Mouse (Mus musculus) 3T3-L1 (cell line): ENCODE measurements around the gene Mgp.

ENCODE experiments used
- DNase-seq: peaks from one replicate; pipeline ENCODE4 v3.0.0-alpha.2; 2015; ENCODE audit warnings: low read depth, low spot score

The Mgp gene

DNA sequence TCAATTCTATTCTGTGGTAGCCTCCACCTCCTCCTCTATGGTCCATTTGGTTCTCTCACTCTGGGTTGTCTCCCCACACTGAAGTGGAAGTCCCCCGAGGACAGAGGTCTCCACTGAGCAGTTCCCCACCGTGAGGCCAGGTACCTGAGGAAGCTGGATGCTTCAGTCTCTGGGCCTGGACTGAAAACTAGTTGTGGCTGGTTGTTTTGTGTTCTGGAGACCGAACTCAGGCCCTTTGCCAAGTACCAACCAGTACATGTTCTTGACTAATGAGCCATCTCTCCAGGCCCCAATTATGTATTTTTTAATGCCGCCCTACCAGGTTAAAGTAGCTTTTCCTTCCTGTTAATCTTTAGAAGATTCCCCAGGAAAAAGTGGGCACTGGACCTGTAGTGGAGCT is 23.3 kb downstream of the Mgp start:
- no peak for DNase-seq

GRCm38 (mm10) chr6:136850267-136850666 is 25.4 kb downstream of the Mgp start:
- DNase-seq: no peak

- DNase-seq: no peak
These were observed 26.7 kb downstream of the Mgp start for GRCm38 (mm10) chr6:136848971-136849370.

GRCm38 (mm10) chr6:136848399-136848798 is 27.2 kb downstream of the Mgp start:
- no peak for DNase-seq

GRCm38 (mm10) chr6:136847790-136848189 is 27.8 kb downstream of the Mgp start:
- DNase-seq: peak; percentile 56

DNA sequence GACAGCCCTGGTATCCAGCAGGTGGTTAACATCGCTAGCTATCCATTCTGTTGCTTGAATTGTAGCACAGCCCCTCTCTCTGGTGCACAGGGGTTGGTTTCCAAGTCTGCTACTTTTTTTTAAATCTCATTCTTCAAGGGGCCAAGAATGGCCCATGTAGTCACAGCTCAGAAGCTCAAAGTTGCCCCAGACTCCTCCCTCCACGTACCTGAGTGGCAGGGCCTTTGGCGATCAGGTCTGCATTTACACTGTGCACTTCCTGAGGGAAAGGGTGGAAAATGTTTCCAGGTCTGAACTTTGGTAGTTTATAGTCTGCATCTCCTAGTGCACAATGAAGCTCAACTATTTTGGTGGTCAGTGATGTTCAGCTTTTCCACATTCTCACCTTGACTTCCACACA is 28.4 kb downstream of the Mgp start:
- DNase-seq: no peak

GRCm38 (mm10) chr6:136845706-136846480 is 29.7 kb downstream of the Mgp start:
- no peak for DNase-seq

- DNase-seq: no peak
These were observed 30.7 kb downstream of the Mgp start for GRCm38 (mm10) chr6:136844903-136845302.

GRCm38 (mm10) chr6:136837323-136837722 is 38.3 kb downstream of the Mgp start:
- DNase-seq: no peak

DNA sequence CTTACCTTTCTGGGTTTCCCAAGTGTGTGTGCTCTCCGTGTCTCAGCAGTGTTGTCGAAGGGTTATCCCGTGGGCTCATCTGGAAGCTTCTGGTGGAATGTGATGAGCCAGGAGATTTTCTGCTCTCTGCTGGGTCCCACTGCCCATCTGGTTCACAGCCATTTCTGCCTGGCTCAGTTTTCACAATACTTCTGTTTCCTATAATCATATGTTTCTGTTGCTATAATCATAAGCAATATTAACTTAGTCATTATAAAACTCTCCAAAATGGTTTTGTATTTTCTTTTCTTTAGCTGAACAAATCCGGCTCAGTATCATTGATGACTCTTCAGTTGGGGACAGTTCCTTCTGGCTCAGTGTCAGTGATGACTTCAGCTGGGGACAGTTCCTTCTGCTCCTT is 40.3 kb downstream of the Mgp start, which contains the start of gene Smco3:
TSS of gene Smco3 (minus strand) at position 101 of the 400 bp plus-strand sequence.
- no peak for DNase-seq

DNA sequence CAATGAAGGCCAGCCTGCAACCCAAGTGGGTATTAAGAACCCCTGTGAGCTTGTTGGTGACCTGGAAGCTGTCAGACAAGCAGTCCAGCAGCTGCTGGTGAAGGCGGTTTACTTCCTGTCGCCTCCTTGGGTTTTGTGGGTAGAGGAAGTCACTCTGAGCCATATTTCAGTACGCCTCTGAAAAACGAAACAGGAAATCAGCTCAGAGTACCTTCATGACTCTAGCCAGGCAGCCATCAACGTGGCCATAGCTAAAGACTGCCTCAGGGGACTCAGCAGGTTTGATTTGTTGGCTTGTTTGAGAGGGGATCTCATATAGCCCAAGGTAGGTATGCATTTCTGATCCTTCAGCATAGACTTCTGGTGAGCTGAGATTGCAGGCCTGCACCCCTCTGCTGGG is 43.9 kb downstream of the Mgp start:
- no peak for DNase-seq

DNA sequence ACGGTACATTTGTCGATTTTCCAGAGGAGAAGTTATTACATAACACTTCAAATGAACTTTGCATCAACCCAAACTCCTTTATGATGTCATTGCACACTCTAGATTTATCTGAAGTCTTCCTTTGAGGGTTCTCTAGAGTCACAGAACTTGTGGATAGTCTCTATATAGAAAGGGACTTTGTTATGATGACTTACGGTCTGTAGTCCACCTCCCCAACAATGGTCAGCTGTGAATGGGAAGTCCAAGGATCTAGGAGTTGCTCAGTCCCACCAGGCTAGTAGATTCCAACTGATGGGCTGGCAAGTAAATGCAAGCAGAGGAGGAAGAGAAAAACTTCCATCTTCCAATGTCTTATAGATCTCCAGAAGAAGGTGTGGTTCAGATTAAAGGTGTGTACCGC is 46.9 kb downstream of the Mgp start:
- no peak for DNase-seq

GRCm38 (mm10) chr6:136827881-136828561 is 47.6 kb downstream of the Mgp start, which contains the start of gene Wbp11:
Wbp11 (minus strand) TSS chr6:136828233.
- peak; percentile 99 for DNase-seq

- DNase-seq: peak; percentile 61
These were observed 48.1 kb downstream of the Mgp start, which contains the start of gene BC049715 for GRCm38 (mm10) chr6:136827516-136827880. BC049715 (plus strand) TSS chr6:136827626.

DNA sequence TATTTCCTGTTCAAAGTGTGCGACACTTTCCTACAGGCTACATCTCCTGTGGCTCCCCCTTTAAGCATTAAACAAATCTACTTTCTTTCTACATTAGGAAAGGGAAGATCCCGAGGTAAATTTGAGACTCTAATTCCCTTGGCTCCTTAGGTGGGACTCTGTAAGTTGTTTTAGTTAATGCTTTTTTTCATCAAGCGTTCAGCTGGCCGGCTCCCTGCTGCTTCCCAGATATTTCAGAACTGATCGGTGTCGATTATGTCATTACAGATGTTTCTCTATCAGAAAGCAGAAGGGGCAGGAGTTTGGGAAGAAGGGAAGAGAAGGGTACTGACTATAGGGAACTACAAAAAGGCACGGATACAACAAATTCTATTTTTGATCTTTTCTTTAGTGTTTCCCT is 48.5 kb downstream of the Mgp start:
- no peak for DNase-seq

DNA sequence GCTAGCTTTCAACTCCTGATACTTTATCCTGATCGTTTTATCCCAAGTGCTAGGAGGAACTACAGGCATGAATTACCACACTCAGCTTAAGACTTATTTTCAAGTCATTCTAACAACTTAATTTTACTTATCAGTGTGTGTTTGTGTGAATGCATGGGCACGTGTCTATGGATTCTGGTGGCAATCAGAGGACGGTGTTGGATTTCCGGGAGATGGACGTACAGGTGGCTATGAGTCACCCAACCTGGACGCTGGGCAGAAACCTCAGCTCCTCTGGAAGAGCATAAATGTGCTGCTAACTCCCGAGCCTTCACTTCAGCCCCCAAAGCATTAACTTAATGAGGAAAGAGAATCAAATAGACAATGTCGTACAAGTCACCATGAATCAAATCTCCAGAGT is 50.6 kb downstream of the Mgp start:
- DNase-seq: no peak
